Mouse (Mus musculus): ENCODE results near the gene Mis18a. TPM values are rescaled to one million over a fixed set of nuclear protein-coding genes. Genes with fewer than 3 reads are reported as not detected.

The Mis18a gene
- total RNA-seq, 2 experiments from 2014 or later = 1.9 to 2.7 TPM

Other genes starting within 250 kb of the Mis18a start
- gene Mrap, start 10.8 kb upstream of the Mis18a start, total RNA-seq (2021) = under 1 TPM; 0.22 to 0.64 TPM
- gene Urb1, start 83.0 kb upstream of the Mis18a start, total RNA-seq (2021) = 1 to 10 TPM; 5.1 to 5.7 TPM
- under 1 TPM; 0.27 to 0.43 TPM for gene Eva1c, start 99.3 kb upstream of the Mis18a start, total RNA-seq (2021)
- 10 to 100 TPM; 22.4 to 26.8 TPM for gene Cfap298, start 207.7 kb upstream of the Mis18a start, total RNA-seq (2021)

Data from gastrocnemius, postnatal 14 days (tissue).